Mouse (Mus musculus): Measurements from ENCODE around the gene 2610318N02Rik. TPM values are rescaled to one million over a fixed set of nuclear protein-coding genes. Genes with fewer than 3 reads are reported as not detected.

The 2610318N02Rik gene
- polyA plus RNA-seq, 1 experiment from 2014 or later: 29.2 TPM

DNA sequence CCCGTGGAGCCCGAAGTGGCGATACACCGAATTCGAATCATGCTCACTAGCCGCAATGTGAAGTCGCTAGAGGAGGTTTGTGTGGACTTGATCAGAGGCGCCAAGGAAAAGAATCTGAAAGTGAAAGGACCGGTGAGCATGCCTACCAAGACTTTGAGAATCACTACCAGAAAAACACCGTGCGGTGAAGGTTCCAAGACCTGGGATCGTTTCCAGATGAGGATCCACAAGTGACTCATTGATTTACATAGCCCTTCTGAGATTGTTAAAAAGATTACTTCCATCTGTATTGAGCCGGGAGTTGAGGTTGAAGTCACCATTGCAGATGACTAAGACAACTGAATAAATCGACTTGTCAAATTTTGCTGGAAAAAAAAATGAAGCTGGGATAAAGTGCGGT, 12.4 kb upstream of the 2610318N02Rik start:
- Histone ChIP-seq H3K4me2 (no peak overlapping the region), H3K4me1 (peaks cover 6% of the 10 kb centered on the region), H3K9ac (no peak overlapping the region), H3K9me3 (no peaks in the 10 kb centered on the region), H3K36me3 (no peaks in the 10 kb centered on the region), H3K4me3 (no peak overlapping the region), H3K27me3 (replicated peaks) (no peaks in the 10 kb centered on the region), H3K27ac (replicated peaks) (no peak overlapping the region)
- WGBS: 81% methylated on average over 15 of the region's 15 CpGs
- no peak for ATAC-seq (ENCODE audit: extremely low read depth, insufficient number of reproducible peaks, low FRiP score, low TSS enrichment)

DNA sequence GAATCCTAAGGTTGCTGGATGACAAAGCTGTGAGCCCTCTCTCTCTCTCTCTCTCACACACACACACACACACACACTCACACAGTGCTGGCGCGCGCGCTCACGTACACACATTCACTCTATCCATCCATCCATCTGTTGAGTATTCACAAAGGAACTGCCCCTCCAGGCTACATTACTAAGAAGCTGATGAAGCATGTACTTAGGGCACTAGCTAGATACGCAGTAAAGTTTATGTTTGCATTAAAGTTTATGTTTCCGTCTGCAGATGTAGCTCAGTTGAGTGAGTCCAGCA, 7.9 kb upstream of the 2610318N02Rik start:
- 42% methylated on average over 7 of the region's 7 CpGs for WGBS
- no peak overlapping the region for H3K27ac ChIP-seq (replicated peaks)
- ATAC-seq (ENCODE audit: extremely low read depth, insufficient number of reproducible peaks, low FRiP score, low TSS enrichment): no peak

GRCm38 (mm10) chr16:17132089-17132905, 7.3 kb upstream of the 2610318N02Rik start, which contains the start of gene Sdf2l1:
Gene Sdf2l1, minus strand, starts transcription at chr16:17132383.
- H3K4me3 ChIP-seq: peak within 1 kb of the TSS; percentile 86
- no peaks in the 10 kb centered on the region for H3K9me3 ChIP-seq
- peak; percentile 94 for ATAC-seq (ENCODE audit: extremely low read depth, insufficient number of reproducible peaks, low FRiP score, low TSS enrichment)
- H3K4me1 ChIP-seq: peaks cover 18% of the 10 kb centered on the region
- H3K27ac ChIP-seq (replicated peaks): peak within 1 kb of the TSS; percentile 61; the same call in 1 of the 2 replicates
- WGBS: under 1% methylated on average over 47 of the region's 47 CpGs
- peak within 1 kb of the TSS; percentile 99 for H3K4me2 ChIP-seq
- no peaks in the 10 kb centered on the region for H3K36me3 ChIP-seq
- H3K27me3 ChIP-seq (replicated peaks): no peaks in the 10 kb centered on the region
- H3K9ac ChIP-seq: peak within 1 kb of the TSS; percentile 84

More for the DNA sequence above, 7.9 kb upstream of the 2610318N02Rik start:
- peak overlapping the region; percentile 99 for H3K4me2 ChIP-seq
- no peaks in the 10 kb centered on the region for H3K9me3 ChIP-seq
- H3K36me3 ChIP-seq: no peaks in the 10 kb centered on the region
- H3K27me3 ChIP-seq (replicated peaks): no peaks in the 10 kb centered on the region
- peaks cover 18% of the 10 kb centered on the region for H3K4me1 ChIP-seq
- H3K4me3 ChIP-seq: peak overlapping the region; percentile 86
- H3K9ac ChIP-seq: peak overlapping the region; percentile 72

- Histone ChIP-seq H3K27me3 (replicated peaks) (no peaks in the 10 kb centered on the region), H3K36me3 (no peaks in the 10 kb centered on the region), H3K9ac (peak overlapping the region; percentile 84), H3K9me3 (no peaks in the 10 kb centered on the region), H3K4me1 (peaks cover 18% of the 10 kb centered on the region), H3K4me3 (peak overlapping the region; percentile 86), H3K27ac (replicated peaks) (peak overlapping the region; percentile 61; the same call in 1 of the 2 replicates), H3K4me2 (peak overlapping the region; percentile 99)
- ATAC-seq (ENCODE audit: extremely low read depth, insufficient number of reproducible peaks, low FRiP score, low TSS enrichment): 0 out of 2 replicates have a peak, but pooled peaks have one; percentile 6
- 4% methylated on average over 43 of the region's 43 CpGs for WGBS
These were observed 6.5 kb upstream of the 2610318N02Rik start for GRCm38 (mm10) chr16:17131191-17132088.

DNA sequence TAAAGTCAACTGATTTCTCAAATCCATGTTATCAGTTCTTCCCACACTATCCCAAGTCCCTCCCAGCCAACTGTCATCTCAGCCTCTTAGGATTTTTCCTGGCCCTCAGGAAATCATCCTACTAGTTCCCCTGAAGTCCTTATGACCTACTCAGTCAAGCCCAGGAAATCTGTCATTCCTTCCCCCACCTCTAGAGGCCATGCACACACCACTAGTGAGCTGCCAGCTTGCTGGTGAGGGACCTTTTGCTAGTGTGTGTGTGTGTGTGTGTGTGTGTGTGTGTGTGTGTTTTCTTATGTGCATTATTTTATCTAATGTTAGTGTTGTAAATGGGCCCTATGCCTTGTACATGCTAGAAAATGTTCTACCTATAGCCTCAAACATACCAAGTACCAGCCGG, 2.3 kb upstream of the 2610318N02Rik start:
- H3K4me1 ChIP-seq: peaks cover 36% of the 10 kb centered on the region
- no peak overlapping the region for H3K4me3 ChIP-seq
- no peak overlapping the region for H3K9ac ChIP-seq
- H3K27ac ChIP-seq (replicated peaks): no peak overlapping the region
- peaks cover 12% of the 10 kb centered on the region for H3K36me3 ChIP-seq
- ATAC-seq (ENCODE audit: extremely low read depth, insufficient number of reproducible peaks, low FRiP score, low TSS enrichment): no peak
- no peaks in the 10 kb centered on the region for H3K9me3 ChIP-seq
- H3K4me2 ChIP-seq: no peak overlapping the region
- no peaks in the 10 kb centered on the region for H3K27me3 ChIP-seq (replicated peaks)
- WGBS: 96% methylated on average over 1 of the region's 1 CpGs

DNA sequence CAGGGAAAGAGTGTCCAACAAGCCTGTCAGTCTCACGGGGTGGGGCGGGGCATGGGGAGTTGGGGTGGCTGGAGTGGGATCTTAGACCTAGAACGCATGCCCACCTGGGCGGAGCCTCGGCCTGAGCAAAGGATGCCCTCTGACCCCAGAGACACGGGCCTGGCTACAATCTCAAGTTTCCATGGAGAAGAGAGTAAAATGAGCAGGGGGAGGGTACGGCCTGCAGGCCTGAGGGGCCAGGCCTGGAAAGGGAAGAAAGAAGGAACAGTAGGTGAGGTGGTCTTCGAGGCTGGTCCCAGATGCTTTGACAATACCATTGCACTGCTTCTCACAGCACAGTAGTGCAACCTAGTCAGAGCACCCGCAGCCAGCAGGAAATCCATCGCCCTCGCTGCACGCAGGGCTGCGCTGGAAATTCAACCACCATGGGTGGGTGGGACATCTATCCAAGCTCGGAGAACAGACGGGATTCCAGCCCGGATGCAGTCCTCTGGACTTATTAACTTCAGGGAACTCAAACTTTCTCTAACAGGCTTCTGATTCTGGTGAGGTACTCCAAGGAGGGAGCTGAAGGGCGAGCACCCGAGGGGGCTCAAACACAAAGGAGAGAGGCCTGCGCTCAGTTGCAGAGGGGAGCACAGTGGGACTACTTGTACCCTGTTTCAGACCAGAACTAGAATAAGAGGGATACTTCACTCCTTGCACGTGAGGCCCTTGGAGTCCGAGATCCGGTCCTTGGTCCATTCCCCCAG, 672 bp downstream of the 2610318N02Rik start:
- peak overlapping the region; percentile 74 for H3K27ac ChIP-seq (replicated peaks)
- H3K9ac ChIP-seq: peak overlapping the region; percentile 85
- no peak; the same call in 1 of the 2 replicates for ATAC-seq (ENCODE audit: extremely low read depth, insufficient number of reproducible peaks, low FRiP score, low TSS enrichment)
- no peaks in the 10 kb centered on the region for H3K9me3 ChIP-seq
- no peaks in the 10 kb centered on the region for H3K27me3 ChIP-seq (replicated peaks)
- H3K36me3 ChIP-seq: peaks cover 41% of the 10 kb centered on the region
- H3K4me3 ChIP-seq: peak overlapping the region; percentile 67
- H3K4me2 ChIP-seq: peak overlapping the region; percentile 89
- WGBS: 7% methylated on average over 22 of the region's 22 CpGs
- H3K4me1 ChIP-seq: peaks cover 24% of the 10 kb centered on the region

DNA sequence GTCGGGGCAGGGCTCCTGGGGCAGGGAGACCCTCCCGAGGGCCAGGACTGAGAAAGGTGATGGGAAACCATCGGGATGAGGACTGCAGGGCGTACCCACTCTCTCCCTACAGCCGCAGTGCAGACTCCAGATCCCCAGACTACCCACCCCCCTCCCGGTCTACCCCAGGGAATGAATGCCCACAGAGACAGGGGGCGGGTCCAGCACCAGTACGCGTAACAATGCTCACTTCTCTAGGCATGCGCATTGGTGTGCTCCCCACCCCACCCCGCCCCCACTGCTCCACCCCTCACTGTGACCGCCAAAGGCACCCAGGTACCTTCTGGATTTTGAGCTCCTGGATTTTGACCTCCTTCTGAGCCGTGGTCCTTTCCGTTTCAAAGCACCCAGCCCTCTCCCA, 3.4 kb downstream of the 2610318N02Rik start:
- Histone ChIP-seq H3K4me3 (no peak overlapping the region), H3K27me3 (replicated peaks) (no peaks in the 10 kb centered on the region), H3K27ac (replicated peaks) (no peak overlapping the region), H3K4me1 (peaks cover 24% of the 10 kb centered on the region), H3K4me2 (no peak overlapping the region), H3K9ac (no peak overlapping the region), H3K9me3 (no peaks in the 10 kb centered on the region), H3K36me3 (peaks cover 54% of the 10 kb centered on the region)
- WGBS: 71% methylated on average over 13 of the region's 14 CpGs
- ATAC-seq (ENCODE audit: extremely low read depth, insufficient number of reproducible peaks, low FRiP score, low TSS enrichment): no peak

- H3K9me3 ChIP-seq: no peaks in the 10 kb centered on the region
- no peak overlapping the region for H3K4me2 ChIP-seq
- no peak overlapping the region for H3K4me3 ChIP-seq
- peak overlapping the region; percentile 84 for H3K27ac ChIP-seq (replicated peaks)
- no peak overlapping the region for H3K9ac ChIP-seq
- peak; percentile 48; the same call in 1 of the 2 replicates for ATAC-seq (ENCODE audit: extremely low read depth, insufficient number of reproducible peaks, low FRiP score, low TSS enrichment)
- H3K4me1 ChIP-seq: no peaks in the 10 kb centered on the region
- peaks cover 76% of the 10 kb centered on the region for H3K36me3 ChIP-seq
- no peaks in the 10 kb centered on the region for H3K27me3 ChIP-seq (replicated peaks)
- WGBS: 79% methylated on average over 5 of the region's 5 CpGs
These were observed 7.6 kb downstream of the 2610318N02Rik start for GRCm38 (mm10) chr16:17117309-17117799.

GRCm38 (mm10) chr16:17110771-17111743, 13.9 kb downstream of the 2610318N02Rik start, which contains the start of gene Ppil2:
Gene Ppil2, minus strand, starts transcription at chr16:17111257.
- H3K4me2 ChIP-seq: peak within 1 kb of the TSS; percentile 82
- no peaks in the 10 kb centered on the region for H3K27me3 ChIP-seq (replicated peaks)
- peak within 1 kb of the TSS; percentile 83 for H3K4me3 ChIP-seq
- no peaks in the 10 kb centered on the region for H3K9me3 ChIP-seq
- ATAC-seq (ENCODE audit: extremely low read depth, insufficient number of reproducible peaks, low FRiP score, low TSS enrichment): peak; percentile 27; the same call in 1 of the 2 replicates
- peak within 1 kb of the TSS; percentile 59 for H3K27ac ChIP-seq (replicated peaks)
- peaks cover 11% of the 10 kb centered on the region for H3K4me1 ChIP-seq
- WGBS: 8% methylated on average over 38 of the region's 38 CpGs
- peak within 1 kb of the TSS; percentile 91 for H3K9ac ChIP-seq
- H3K36me3 ChIP-seq: peaks cover 54% of the 10 kb centered on the region

DNA sequence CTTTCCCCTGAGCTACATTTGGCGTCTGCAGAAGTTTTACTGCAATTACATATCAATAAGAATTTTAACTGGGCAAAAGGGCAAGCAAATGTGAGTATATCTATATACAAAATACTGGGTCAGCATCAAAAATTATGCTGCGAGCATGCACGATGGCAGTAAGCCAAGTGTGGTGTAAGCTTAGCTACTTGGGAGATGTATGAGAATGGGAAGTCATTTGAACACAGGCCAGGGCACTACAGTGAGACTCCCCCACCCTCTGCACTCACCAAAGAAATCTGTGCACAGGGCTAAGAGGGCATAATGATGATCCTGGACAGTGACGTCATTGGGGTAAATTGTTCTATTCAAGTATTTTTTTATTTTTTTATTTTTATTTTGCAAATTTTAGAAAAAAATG, 20.4 kb downstream of the 2610318N02Rik start:
- Histone ChIP-seq H3K27me3 (replicated peaks) (no peaks in the 10 kb centered on the region), H3K4me3 (no peak overlapping the region), H3K4me2 (no peak overlapping the region), H3K9me3 (no peaks in the 10 kb centered on the region), H3K9ac (no peak overlapping the region), H3K4me1 (peaks cover 8% of the 10 kb centered on the region), H3K36me3 (peaks cover 91% of the 10 kb centered on the region), H3K27ac (replicated peaks) (no peak overlapping the region)
- WGBS: 82% methylated on average over 4 of the region's 4 CpGs
- ATAC-seq (ENCODE audit: extremely low read depth, insufficient number of reproducible peaks, low FRiP score, low TSS enrichment): no peak
